Mouse (Mus musculus): Measurements from ENCODE around the gene Mrpl19. TPM values are rescaled to one million over a fixed set of nuclear protein-coding genes. Genes with fewer than 3 reads are reported as not detected.

Mrpl19 gene
- 52.9 and 58.1 TPM in 2 replicates for polyA plus RNA-seq (2015; fragmentation: Nextera tagmentation; extraction: Ambion mirVana)

GRCm38 (mm10) chr6:81965296-81966067, at the start of gene Mrpl19:
Gene Mrpl19 (minus strand): TSS chr6:81965958.
- Histone ChIP-seq H3K4me1 (peaks cover 9% of the 10 kb centered on the region), H3K9ac (peak within 1 kb of the TSS; percentile 81), H3K36me3 (peaks cover 34% of the 10 kb centered on the region), H3K27me3 (no peaks in the 10 kb centered on the region), H3K27ac (no peak within 1 kb of the TSS; the same call in 1 of the 2 replicates), H3K4me3 (peak within 1 kb of the TSS; percentile 84), H3K4me2 (replicated peaks) (peak within 1 kb of the TSS; percentile 79), H3K9me3 (no peaks in the 10 kb centered on the region)
- peak; percentile 97 for ATAC-seq (ENCODE audit: low FRiP score, low read depth)
- under 1% methylated on average over 44 of the region's 44 CpGs for WGBS

- Histone ChIP-seq H3K4me3 (no peak overlapping the region), H3K27ac (no peak overlapping the region), H3K4me2 (replicated peaks) (no peak overlapping the region), H3K4me1 (no peaks in the 10 kb centered on the region), H3K27me3 (no peaks in the 10 kb centered on the region), H3K9ac (no peak overlapping the region), H3K9me3 (no peaks in the 10 kb centered on the region), H3K36me3 (no peaks in the 10 kb centered on the region)
- 68% methylated on average over 1 of the region's 1 CpGs for WGBS
- no peak for ATAC-seq (ENCODE audit: low FRiP score, low read depth)
These were observed 46.6 kb upstream of the Mrpl19 start for GRCm38 (mm10) chr6:82012392-82012791.

- Histone ChIP-seq H3K27me3 (no peaks in the 10 kb centered on the region), H3K4me2 (replicated peaks) (peak overlapping the region; percentile 54), H3K4me3 (peak overlapping the region; percentile 7; the same call in 1 of the 2 replicates), H3K36me3 (no peaks in the 10 kb centered on the region), H3K9me3 (no peaks in the 10 kb centered on the region), H3K27ac (peak overlapping the region; percentile 89), H3K9ac (peak overlapping the region; percentile 55), H3K4me1 (peaks cover 35% of the 10 kb centered on the region)
- peak; percentile 68 for ATAC-seq (ENCODE audit: low FRiP score, low read depth)
- 23% methylated on average over 20 of the region's 20 CpGs for WGBS
These were observed 24.5 kb upstream of the Mrpl19 start for GRCm38 (mm10) chr6:81990049-81990810.

- no peak overlapping the region for H3K4me3 ChIP-seq
- no peak overlapping the region for H3K4me2 ChIP-seq (replicated peaks)
- WGBS = 92% methylated on average over 5 of the region's 5 CpGs
- H3K4me1 ChIP-seq = peaks cover 35% of the 10 kb centered on the region
- H3K27me3 ChIP-seq = no peaks in the 10 kb centered on the region
- 0 out of 2 replicates have a peak overlapping the region, but pooled peaks have one; percentile 40 for H3K27ac ChIP-seq
- no peaks in the 10 kb centered on the region for H3K9me3 ChIP-seq
- H3K9ac ChIP-seq = no peak overlapping the region
- no peaks in the 10 kb centered on the region for H3K36me3 ChIP-seq
- ATAC-seq (ENCODE audit: low FRiP score, low read depth) = no peak
These were observed 22.6 kb upstream of the Mrpl19 start for GRCm38 (mm10) chr6:81988341-81988740.

- Histone ChIP-seq H3K4me2 (replicated peaks) (no peak overlapping the region), H3K36me3 (no peaks in the 10 kb centered on the region), H3K9me3 (no peaks in the 10 kb centered on the region), H3K27me3 (no peaks in the 10 kb centered on the region), H3K4me1 (peaks cover 35% of the 10 kb centered on the region), H3K9ac (no peak overlapping the region), H3K27ac (peak overlapping the region; percentile 40), H3K4me3 (no peak overlapping the region)
- no peak for ATAC-seq (ENCODE audit: low FRiP score, low read depth)
- WGBS = 44% methylated on average over 3 of the region's 3 CpGs
These were observed 21.8 kb upstream of the Mrpl19 start for GRCm38 (mm10) chr6:81987580-81987979.

GRCm38 (mm10) chr6:81987010-81987409, 21.3 kb upstream of the Mrpl19 start:
- Histone ChIP-seq H3K36me3 (no peaks in the 10 kb centered on the region), H3K9me3 (no peaks in the 10 kb centered on the region), H3K4me2 (replicated peaks) (0 out of 2 replicates have a peak overlapping the region, but pooled peaks have one; percentile 2), H3K4me3 (no peak overlapping the region), H3K27ac (peak overlapping the region; percentile 40; the same call in 1 of the 2 replicates), H3K4me1 (peaks cover 35% of the 10 kb centered on the region), H3K27me3 (no peaks in the 10 kb centered on the region), H3K9ac (no peak overlapping the region)
- 2% methylated on average over 9 of the region's 9 CpGs for WGBS
- ATAC-seq (ENCODE audit: low FRiP score, low read depth) = peak; percentile 48; the same call in 1 of the 2 replicates

- no peak for ATAC-seq (ENCODE audit: low FRiP score, low read depth)
- Histone ChIP-seq H3K9ac (no peak overlapping the region), H3K4me3 (no peak overlapping the region), H3K27me3 (no peaks in the 10 kb centered on the region), H3K27ac (no peak overlapping the region), H3K9me3 (no peaks in the 10 kb centered on the region), H3K4me2 (replicated peaks) (no peak overlapping the region), H3K36me3 (no peaks in the 10 kb centered on the region), H3K4me1 (peaks cover 35% of the 10 kb centered on the region)
- 40% methylated on average over 5 of the region's 5 CpGs for WGBS
These were observed 20.8 kb upstream of the Mrpl19 start for GRCm38 (mm10) chr6:81986599-81986998.

GRCm38 (mm10) chr6:81986171-81986570, 20.4 kb upstream of the Mrpl19 start:
- no peak for ATAC-seq (ENCODE audit: low FRiP score, low read depth)
- Histone ChIP-seq H3K4me3 (no peak overlapping the region), H3K27me3 (no peaks in the 10 kb centered on the region), H3K36me3 (no peaks in the 10 kb centered on the region), H3K4me1 (peaks cover 31% of the 10 kb centered on the region), H3K9ac (no peak overlapping the region), H3K4me2 (replicated peaks) (no peak overlapping the region), H3K9me3 (no peaks in the 10 kb centered on the region), H3K27ac (no peak overlapping the region)
- 88% methylated on average over 8 of the region's 8 CpGs for WGBS

- Histone ChIP-seq H3K9ac (no peak overlapping the region), H3K4me1 (no peaks in the 10 kb centered on the region; the same call in 1 of the 2 replicates), H3K27ac (no peak overlapping the region), H3K4me2 (replicated peaks) (no peak overlapping the region), H3K36me3 (no peaks in the 10 kb centered on the region), H3K4me3 (no peak overlapping the region), H3K9me3 (no peaks in the 10 kb centered on the region), H3K27me3 (no peaks in the 10 kb centered on the region)
- 88% methylated on average over 4 of the region's 4 CpGs for WGBS
- ATAC-seq (ENCODE audit: low FRiP score, low read depth) = no peak
These were observed 13.5 kb upstream of the Mrpl19 start for GRCm38 (mm10) chr6:81979286-81979685.

GRCm38 (mm10) chr6:81975971-81976621, 10.3 kb upstream of the Mrpl19 start:
- WGBS = 31% methylated on average over 7 of the region's 7 CpGs
- ATAC-seq (ENCODE audit: low FRiP score, low read depth) = peak; percentile 42; the same call in 1 of the 2 replicates
- no peaks in the 10 kb centered on the region for H3K36me3 ChIP-seq

GRCm38 (mm10) chr6:81972595-81972994, 6.8 kb upstream of the Mrpl19 start:
- Histone ChIP-seq H3K9ac (no peak overlapping the region), H3K9me3 (no peaks in the 10 kb centered on the region), H3K4me3 (no peak overlapping the region), H3K27me3 (no peaks in the 10 kb centered on the region), H3K36me3 (no peaks in the 10 kb centered on the region), H3K4me1 (no peaks in the 10 kb centered on the region), H3K4me2 (replicated peaks) (no peak overlapping the region), H3K27ac (no peak overlapping the region)
- no peak for ATAC-seq (ENCODE audit: low FRiP score, low read depth)
- 79% methylated on average over 8 of the region's 8 CpGs for WGBS

More at GRCm38 (mm10) chr6:81975971-81976621, 10.3 kb upstream of the Mrpl19 start:
- Histone ChIP-seq H3K9ac (no peak overlapping the region), H3K27ac (no peak overlapping the region), H3K27me3 (no peaks in the 10 kb centered on the region), H3K4me1 (no peaks in the 10 kb centered on the region), H3K4me2 (replicated peaks) (no peak overlapping the region), H3K4me3 (no peak overlapping the region), H3K9me3 (no peaks in the 10 kb centered on the region)

- H3K9ac ChIP-seq = no peak overlapping the region
- 87% methylated on average over 7 of the region's 7 CpGs for WGBS
- H3K4me3 ChIP-seq = no peak overlapping the region
- ATAC-seq (ENCODE audit: low FRiP score, low read depth) = no peak
- no peaks in the 10 kb centered on the region for H3K27me3 ChIP-seq
- H3K36me3 ChIP-seq = no peaks in the 10 kb centered on the region
- no peaks in the 10 kb centered on the region for H3K4me1 ChIP-seq
- no peak overlapping the region for H3K27ac ChIP-seq
- no peaks in the 10 kb centered on the region for H3K9me3 ChIP-seq
- H3K4me2 ChIP-seq (replicated peaks) = no peak overlapping the region
These were observed 5.4 kb upstream of the Mrpl19 start for GRCm38 (mm10) chr6:81971196-81971595.
